Mouse (Mus musculus) lung, postnatal 0 days (tissue): ENCODE results near the gene Slc22a19. TPM values are rescaled to one million over a fixed set of nuclear protein-coding genes. Genes with fewer than 3 reads are reported as not detected.
"Not testable (repeated sequence)": the region's sequence is repeated elsewhere in the genome, so short reads cannot be mapped to it uniquely, and the experiment has no call there.

Experiments used
- ATAC-seq: fragments of 200-750 bp; cut with Nextera tagmentation; 2 replicates; pipeline ENCODE4 v1.8.0; 2017; ENCODE audit warnings: moderate library complexity
- DNase-seq: peaks from one replicate; pipeline ENCODE4 v3.0.0-alpha.2; 2016; ENCODE audit warnings: low spot score
- H3K27ac ChIP-seq: fragments of 300-500 bp; sonication (generic); 2 replicates; pipeline ENCODE4 v1.5.1; 2014; ENCODE audit warnings: antibody characterized with exemption, mild to moderate bottlenecking, low read length, mixed read lengths
- H3K27me3 ChIP-seq: fragments of 300-500 bp; sonication (generic); replicated peaks from 2 replicates; pipeline ENCODE4 v1.6.1; 2014; ENCODE audit warnings: low read length, mixed read lengths; ENCODE audit not compliant: insufficient read depth
- H3K36me3 ChIP-seq: fragments of 300-500 bp; sonication (generic); 2 replicates; pipeline ENCODE4 v1.6.1; 2014; ENCODE audit warnings: low read length, mixed read lengths; ENCODE audit not compliant: insufficient read depth
- H3K4me1 ChIP-seq: fragments of 300-500 bp; sonication (generic); 2 replicates; pipeline ENCODE4 v1.6.1; 2014; ENCODE audit warnings: antibody characterized with exemption, low read depth, low read length, mixed read lengths; ENCODE audit not compliant: insufficient read depth
- H3K4me2 ChIP-seq: fragments of 300-500 bp; sonication (generic); replicated peaks from 2 replicates; pipeline ENCODE4 v1.6.1; 2014; ENCODE audit warnings: low read depth, mild to moderate bottlenecking, low read length, moderate library complexity, mixed read lengths
- H3K4me3 ChIP-seq: fragments of 300-500 bp; sonication (generic); 2 replicates; pipeline ENCODE4 v1.5.1; 2014; ENCODE audit warnings: low read depth, low read length
- H3K9ac ChIP-seq: fragments of 300-500 bp; sonication (generic); replicated peaks from 2 replicates; pipeline ENCODE4 v1.6.1; 2014; ENCODE audit warnings: low read depth, mild to moderate bottlenecking
- H3K9me3 ChIP-seq: fragments of 300-500 bp; sonication (generic); 2 replicates; pipeline ENCODE4 v1.6.1; 2016; ENCODE audit warnings: low read length, mixed read lengths
- CTCF ChIP-seq: IDR thresholded peaks from 2 replicates; pipeline ENCODE4 v1.5.1; 2016; ENCODE audit warnings: antibody characterized with exemption, mild to moderate bottlenecking
- EP300 ChIP-seq: IDR thresholded peaks from 2 replicates; pipeline ENCODE4 v1.6.1; 2016; ENCODE audit warnings: antibody characterized with exemption, mild to moderate bottlenecking, control low read depth
- WGBS: fragments of 180-500 bp; shearing (Covaris S2); extraction: QIAGEN DNeasy Blood & Tissue Kit; methylation state at CpG from one replicate; pipeline ENCODE4 v1.1.7; 2014; 5-methylcytosine and 5-hydroxymethylcytosine counted together
- polyA plus RNA-seq: library from polyadenylated mRNA; unstranded; fragments of >200 nt; fragmentation: Nextera tagmentation; extraction: Ambion mirVana; gene quantifications from 2 replicates; pipeline ENCODE4 v1.2.1, GENCODE M21; 2015

Slc22a19 gene
- 6.8 and 6.9 TPM in 2 replicates for polyA plus RNA-seq

DNA sequence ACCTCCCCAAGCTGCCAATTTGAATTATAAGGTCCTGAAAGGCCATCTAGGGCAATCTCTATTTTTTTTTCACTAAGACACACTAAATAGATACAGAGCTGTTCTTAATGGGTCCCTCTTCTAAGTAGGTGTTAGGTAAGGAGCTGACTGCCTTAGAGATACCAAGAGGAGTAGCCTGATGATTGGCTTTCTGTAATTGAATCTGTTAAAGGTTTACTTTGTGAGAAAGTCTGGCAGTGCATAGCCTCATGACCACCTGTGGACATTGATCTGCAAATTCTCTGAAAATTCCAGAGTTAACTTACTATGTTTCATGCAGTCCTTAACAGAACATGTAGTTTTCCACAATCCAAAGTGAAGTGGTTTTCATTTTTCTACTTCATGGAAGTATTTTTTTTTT, at the start of gene Slc22a19:
Slc22a19 (minus strand) TSS at position 163 of the 400 bp plus-strand sequence.
- no peak within 1 kb of the TSS for H3K9ac ChIP-seq
- no peak within 1 kb of the TSS for H3K4me3 ChIP-seq
- DNase-seq (no peak), ATAC-seq (no peak)
- no peak for TF ChIP-seq EP300
- no peak for TF ChIP-seq CTCF
- no peaks in the 10 kb centered on the region for H3K27me3 ChIP-seq
- no peak within 1 kb of the TSS for H3K27ac ChIP-seq
- H3K9me3 ChIP-seq = no peaks in the 10 kb centered on the region
- H3K36me3 ChIP-seq = no peaks in the 10 kb centered on the region
- no peaks in the 10 kb centered on the region for H3K4me1 ChIP-seq
- H3K4me2 ChIP-seq = no peak within 1 kb of the TSS

- ATAC-seq, H3K4me1 ChIP-seq, DNase-seq, H3K4me2 ChIP-seq, H3K36me3 ChIP-seq, H3K4me3 ChIP-seq, H3K27me3 ChIP-seq, H3K27ac ChIP-seq, H3K9me3 ChIP-seq, H3K9ac ChIP-seq: not testable (repeated sequence)
- 65% methylated on average over 13 of the region's 13 CpGs for WGBS
Observed at GRCm38 (mm10) chr19:7753371-7753770, 42.3 kb upstream of the Slc22a19 start.

GRCm38 (mm10) chr19:7729543-7729942, 18.4 kb upstream of the Slc22a19 start:
- Histone ChIP-seq H3K27me3 (no peaks in the 10 kb centered on the region), H3K9me3 (no peaks in the 10 kb centered on the region), H3K4me1 (no peaks in the 10 kb centered on the region), H3K4me3 (no peak overlapping the region), H3K27ac (no peak overlapping the region), H3K9ac (no peak overlapping the region), H3K36me3 (no peaks in the 10 kb centered on the region), H3K4me2 (no peak overlapping the region)
- ATAC-seq (no peak), DNase-seq (no peak)
- no peak for TF ChIP-seq EP300
- peak; percentile 21; the same call in 1 of the 2 replicates for TF ChIP-seq CTCF
- WGBS = 24% methylated on average over 1 of the region's 1 CpGs

DNA sequence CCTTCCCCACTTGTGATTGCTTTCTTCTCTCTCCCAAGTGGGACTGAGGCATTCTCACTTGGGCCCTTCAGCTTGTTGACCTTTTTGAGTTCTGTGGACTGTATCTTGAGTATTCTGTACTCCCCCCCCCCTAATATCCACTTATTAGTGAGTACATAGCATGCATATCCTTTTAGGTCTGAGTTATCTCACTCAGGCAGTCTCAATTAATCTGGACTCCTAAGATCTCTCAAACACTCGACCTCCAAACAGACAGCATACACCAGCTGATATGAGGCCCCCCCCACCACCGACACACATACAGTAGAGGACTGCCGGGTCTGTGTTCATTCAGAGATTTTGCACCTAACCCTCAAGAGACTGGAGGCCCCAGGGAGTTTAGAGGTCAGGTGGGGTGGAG, 18.0 kb downstream of the Slc22a19 start:
- H3K4me3 ChIP-seq, H3K27ac ChIP-seq, H3K4me2 ChIP-seq, H3K9ac ChIP-seq, H3K36me3 ChIP-seq, H3K9me3 ChIP-seq, H3K27me3 ChIP-seq, H3K4me1 ChIP-seq: not testable (repeated sequence)
- WGBS = 27% methylated on average over 3 of the region's 3 CpGs
- ATAC-seq = peak; percentile 43; the same call in 1 of the 2 replicates
- DNase-seq = peak; percentile 22

DNA sequence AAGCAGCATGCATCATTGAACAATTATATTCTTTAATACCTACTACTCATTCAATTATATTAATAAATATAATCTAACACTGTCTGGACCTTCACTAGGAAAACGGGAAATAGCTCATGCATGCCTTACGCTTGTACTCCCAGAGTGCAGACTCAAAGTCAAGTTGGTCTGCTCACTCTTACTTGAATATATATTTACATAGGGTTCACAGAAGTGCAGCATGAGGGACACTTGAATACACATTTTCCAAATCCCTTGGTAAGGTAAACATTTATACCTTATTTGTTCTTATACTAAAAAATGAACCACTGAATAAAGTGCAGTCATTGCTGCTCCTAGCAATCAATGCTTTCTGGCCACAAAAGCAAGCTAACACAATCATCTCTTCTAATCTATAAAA, 19.9 kb downstream of the Slc22a19 start:
- H3K9ac ChIP-seq = no peak overlapping the region
- WGBS = 55% methylated on average over 2 of the region's 2 CpGs
- no peak overlapping the region for H3K4me2 ChIP-seq
- no peaks in the 10 kb centered on the region for H3K4me1 ChIP-seq
- H3K27ac ChIP-seq = no peak overlapping the region
- DNase-seq = peak; percentile 66
- no peak for TF ChIP-seq CTCF
- TF ChIP-seq EP300 = peak; percentile 67; the same call in 1 of the 2 replicates
- no peak overlapping the region for H3K4me3 ChIP-seq
- no peaks in the 10 kb centered on the region for H3K9me3 ChIP-seq
- no peaks in the 10 kb centered on the region for H3K36me3 ChIP-seq
- peak; percentile 80 for ATAC-seq
- no peaks in the 10 kb centered on the region for H3K27me3 ChIP-seq

GRCm38 (mm10) chr19:7687988-7688387, 23.1 kb downstream of the Slc22a19 start:
- DNase-seq (no peak), ATAC-seq (no peak)
- no peaks in the 10 kb centered on the region for H3K36me3 ChIP-seq
- H3K27ac ChIP-seq = no peak overlapping the region
- WGBS = 76% methylated on average over 1 of the region's 1 CpGs
- no peaks in the 10 kb centered on the region for H3K9me3 ChIP-seq
- H3K4me2 ChIP-seq = no peak overlapping the region
- no peaks in the 10 kb centered on the region for H3K27me3 ChIP-seq
- TF ChIP-seq CTCF (no peak), EP300 (no peak)
- no peak overlapping the region for H3K9ac ChIP-seq
- no peaks in the 10 kb centered on the region for H3K4me1 ChIP-seq
- no peak overlapping the region for H3K4me3 ChIP-seq

DNA sequence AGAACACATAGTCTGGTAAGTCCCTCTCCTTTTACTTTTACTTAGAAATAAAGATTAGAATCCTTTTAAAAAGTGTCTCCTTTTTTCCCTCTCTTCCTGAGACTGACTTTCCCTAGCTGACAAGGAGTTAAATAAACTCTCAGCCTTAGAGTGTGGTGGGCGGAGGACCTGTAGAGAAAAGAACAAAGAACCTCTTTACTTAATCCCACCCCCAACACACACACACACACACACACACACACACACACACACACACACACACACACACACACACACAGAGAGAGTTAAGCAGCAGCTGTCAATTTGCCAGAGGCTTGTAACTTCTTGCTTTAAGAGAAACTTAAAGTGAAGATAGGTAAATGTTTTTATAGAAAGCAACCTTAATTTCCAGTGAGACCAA, 39.1 kb downstream of the Slc22a19 start:
- no peaks in the 10 kb centered on the region for H3K4me1 ChIP-seq
- no peaks in the 10 kb centered on the region for H3K36me3 ChIP-seq
- no peak overlapping the region for H3K4me3 ChIP-seq
- WGBS = 13% methylated on average over 1 of the region's 1 CpGs
- no peak overlapping the region for H3K4me2 ChIP-seq
- no peaks in the 10 kb centered on the region for H3K9me3 ChIP-seq
- H3K9ac ChIP-seq = no peak overlapping the region
- H3K27ac ChIP-seq = no peak overlapping the region
- ATAC-seq (peak; percentile 55), DNase-seq (peak; percentile 13)
- no peaks in the 10 kb centered on the region for H3K27me3 ChIP-seq
- TF ChIP-seq EP300 (no peak), CTCF (no peak)
